Mouse (Mus musculus) spleen, adult 18-20 months (tissue): ENCODE measurements at regions not wholly inside any gene's neighbourhood (a gene's known extent, or its start where the extent isn't known, plus 50 kb on each side); places are given as distances from the start of the nearest gene placed in this dataset.
A peak's percentile ranks its signal among the peaks of the same experiment; 100 is the strongest.

Source experiments
- DNase-seq, 2 experiments: peaks; one replicate each; pipeline ENCODE4 v3.0.0; 2022; ENCODE audit warnings: mixed read lengths in 2 of 2

DNA sequence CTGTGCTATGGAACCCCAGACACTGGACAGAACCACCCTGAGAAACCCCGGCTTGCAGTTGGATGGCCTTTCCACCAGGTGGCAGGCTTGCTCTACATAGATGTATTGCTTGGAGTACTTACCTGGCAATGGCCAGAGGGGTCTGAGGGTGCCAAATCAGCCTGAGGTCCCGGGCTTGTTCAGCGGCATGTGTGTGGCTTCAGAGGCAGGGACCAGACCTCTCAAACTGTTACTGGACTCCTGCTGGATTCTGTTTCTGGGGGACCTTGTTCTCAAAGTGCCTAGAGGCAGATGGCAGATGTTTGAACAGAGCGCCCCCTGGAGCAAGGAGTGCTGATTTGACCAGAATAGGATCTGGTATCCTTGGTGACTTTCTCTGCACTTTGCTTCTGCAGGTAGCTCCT, 262.9 kb upstream of the Gm4791 start:
- peak; percentile 19 to 60 for DNase-seq

GRCm38 (mm10) chr9:46728465-46728864, 270.1 kb upstream of the Gm4791 start:
- DNase-seq = no peak

GRCm38 (mm10) chr9:46724231-46724630, 274.3 kb upstream of the Gm4791 start:
- no peak for DNase-seq

DNA sequence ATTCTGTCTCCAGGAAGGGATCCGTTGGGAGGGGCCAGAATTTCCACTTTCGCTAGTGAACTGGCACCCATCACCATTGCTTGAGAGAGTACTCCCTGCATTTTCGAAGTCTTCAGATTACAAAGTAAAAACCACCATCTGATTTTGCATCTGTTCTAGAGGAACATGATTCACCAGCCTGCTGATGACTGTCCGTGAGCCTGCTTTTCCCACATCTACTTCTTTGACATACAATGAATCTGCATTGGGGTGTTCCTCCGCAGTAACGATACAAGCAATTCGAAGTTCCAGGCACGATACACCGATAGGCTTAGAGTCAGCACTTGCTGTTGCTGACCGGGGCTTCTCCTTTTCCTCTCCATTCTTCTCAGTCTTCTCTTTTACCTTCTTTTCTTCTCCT, 285.1 kb upstream of the Gm4791 start:
- DNase-seq = no peak

DNA sequence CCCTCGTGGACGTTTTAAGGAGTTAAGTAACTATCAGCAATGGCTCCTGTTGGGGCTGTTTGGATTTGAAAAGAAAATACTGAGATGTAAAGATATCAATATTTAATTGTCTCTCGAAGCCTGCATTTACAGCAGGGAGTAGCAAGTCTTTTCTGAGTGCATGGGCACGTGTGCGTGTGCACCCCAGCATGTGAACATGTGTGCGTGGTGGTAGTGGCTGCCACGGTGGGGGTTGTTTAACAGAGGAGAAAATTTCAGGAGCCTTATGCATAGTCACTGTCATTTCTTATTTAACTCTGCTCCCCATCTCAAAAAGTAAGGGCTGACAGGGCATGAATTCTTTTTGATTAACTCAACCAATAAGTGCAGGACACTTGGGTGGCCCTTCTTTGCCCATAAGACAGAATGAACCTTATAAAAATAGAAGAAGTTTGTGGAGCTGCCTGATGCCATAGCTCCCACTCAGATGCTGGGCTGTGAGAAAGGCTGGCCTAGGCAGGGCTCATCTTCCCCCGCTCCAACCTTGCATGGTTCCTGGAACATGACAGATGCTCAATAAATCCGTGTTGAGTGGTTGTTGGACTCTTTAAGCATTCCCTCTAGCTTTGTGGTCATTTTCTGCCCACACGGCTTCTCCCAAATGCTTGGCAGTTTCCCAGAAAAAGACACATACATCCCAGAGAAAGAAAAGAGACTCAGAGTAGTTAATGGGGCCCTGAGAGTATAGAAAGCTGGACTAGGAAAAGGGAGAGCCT, 294.2 kb upstream of the Gm4791 start:
- no peak for DNase-seq

DNA sequence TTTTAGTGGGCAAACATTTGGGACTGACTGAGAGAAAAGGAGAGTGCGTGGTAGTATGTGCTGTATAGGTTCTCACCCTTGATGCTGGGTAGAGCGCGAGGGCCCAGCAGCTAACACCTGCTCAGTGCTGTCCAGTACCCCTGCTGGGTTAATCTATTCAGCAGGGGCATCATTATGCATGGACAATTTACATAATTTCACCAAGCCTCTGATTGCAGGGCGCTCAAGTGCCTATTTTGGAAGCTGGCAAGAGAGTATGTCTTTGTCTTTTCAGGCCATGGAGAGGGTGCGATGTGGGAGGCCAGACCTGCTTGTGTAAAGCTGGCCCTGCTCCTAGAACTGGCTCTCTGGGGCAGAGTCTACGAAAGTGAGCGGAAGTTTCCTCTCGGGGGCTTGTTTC, 294.9 kb upstream of the Gm4791 start:
- DNase-seq = no peak

GRCm38 (mm10) chr9:46702901-46703636, 295.5 kb upstream of the Gm4791 start:
- DNase-seq = no peak

DNA sequence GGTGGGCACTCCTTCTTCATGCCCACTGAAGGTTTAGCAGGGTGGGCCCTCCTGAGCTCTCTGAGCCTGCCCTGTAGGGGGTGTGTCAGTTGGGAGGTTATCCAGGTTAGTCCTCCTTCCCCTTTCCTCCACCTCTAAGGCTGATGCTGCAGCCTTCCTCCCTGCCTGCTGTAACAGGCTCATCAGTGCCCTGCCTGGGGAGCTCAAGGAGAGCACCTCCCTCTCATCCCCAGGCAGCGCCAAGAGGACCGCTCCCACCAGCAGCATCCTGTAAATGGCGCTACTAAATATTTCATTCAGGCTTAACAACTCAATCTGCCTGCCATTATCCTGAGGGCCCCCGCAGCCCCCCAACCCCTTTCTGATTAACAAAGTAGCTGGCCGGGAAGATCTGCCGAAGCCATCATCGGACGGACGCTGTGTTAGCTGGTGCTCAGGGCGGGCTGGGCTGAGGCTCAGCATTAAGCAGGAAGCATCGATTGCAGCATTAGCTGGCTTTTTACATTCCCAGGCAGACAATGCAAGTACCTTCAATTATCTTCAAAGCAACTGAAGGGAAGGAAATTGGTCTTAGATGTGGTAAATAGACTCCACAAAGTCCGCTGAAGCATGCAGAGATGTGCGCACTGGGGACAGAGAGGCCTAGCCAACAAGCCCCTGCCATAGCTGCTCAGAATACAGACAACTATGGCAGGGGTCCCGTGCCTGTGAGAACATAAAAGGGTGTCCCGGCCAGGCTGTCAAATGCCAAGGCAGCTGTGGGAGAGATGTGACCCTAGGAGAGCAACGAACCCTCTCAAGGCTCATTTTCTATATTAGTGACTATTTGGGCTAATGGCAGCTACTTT, 296.3 kb upstream of the Gm4791 start:
- DNase-seq = no peak

DNA sequence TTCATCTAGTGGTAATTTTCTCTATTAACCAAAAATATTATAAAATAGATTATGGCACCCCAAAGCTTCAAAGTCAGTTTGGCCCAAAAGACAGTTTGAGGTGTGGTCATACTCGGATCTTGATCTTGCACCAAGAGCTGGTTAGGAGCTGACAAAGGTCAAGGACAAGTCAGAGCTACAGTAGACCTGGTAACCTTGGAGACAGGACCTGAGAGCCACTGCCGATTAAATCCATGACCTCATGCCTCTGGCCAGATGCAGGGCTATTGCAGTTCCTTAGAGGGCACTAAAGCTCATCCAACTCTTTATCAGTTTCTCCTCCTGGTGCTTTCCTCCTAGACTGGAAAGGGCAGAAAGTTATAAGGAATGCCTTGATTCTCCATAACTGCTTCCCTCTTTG, 302.4 kb upstream of the Gm4791 start:
- no peak for DNase-seq

DNA sequence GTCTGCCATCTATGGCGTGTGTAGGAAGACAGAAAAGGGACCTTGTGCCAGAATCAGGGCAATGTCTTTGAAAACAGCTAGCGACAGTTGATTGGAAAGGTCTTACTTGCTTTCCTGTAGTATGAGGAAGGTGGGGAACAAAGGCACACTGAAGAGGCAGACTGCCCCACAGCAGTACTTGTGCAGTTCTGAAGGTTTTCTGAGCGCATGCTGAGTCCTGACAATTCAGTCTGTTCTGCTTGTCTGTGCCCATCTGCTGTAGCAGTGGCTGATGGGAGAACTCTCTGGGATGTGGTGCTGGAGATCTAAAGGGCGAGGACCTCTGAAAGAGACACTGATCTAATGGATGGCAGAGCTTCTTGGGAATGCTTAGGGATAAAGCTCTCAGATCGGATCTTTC, 309.2 kb upstream of the Gm4791 start:
- no peak for DNase-seq

DNA sequence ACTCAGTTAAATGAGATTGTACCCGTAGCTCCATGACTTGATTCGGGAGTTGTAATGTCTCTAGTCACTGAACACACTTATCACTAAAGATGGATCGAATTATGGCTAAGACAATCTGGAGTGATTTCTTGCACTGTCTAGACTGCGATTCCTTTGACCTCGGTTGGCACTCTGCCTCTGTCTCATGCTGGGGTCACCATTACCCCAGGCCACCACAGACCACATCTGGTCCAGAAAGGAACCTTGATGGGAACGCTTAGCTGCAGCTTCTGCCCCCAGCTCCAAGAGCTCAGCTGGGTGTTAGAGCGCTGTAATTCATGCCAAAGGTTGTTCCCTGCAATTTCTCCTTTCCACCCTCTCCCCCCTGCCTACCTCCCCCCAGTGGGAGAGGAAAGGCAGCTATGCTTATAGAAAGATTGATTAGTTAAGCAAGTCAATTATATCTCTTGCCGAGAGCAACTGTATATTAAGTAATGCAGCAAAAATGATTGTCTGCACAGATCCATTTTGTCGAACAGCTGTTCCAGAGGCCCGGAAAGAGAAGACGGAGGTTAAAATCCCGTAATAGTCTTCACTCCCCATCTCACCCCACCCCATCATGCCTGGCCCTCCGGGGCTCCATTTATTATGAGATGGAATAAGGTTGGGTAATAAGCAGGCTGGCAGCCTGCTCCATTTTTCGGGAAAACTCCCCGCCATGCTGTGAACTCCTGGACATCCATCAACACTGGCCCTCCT, 314.3 kb upstream of the Gm4791 start:
- no peak for DNase-seq

DNA sequence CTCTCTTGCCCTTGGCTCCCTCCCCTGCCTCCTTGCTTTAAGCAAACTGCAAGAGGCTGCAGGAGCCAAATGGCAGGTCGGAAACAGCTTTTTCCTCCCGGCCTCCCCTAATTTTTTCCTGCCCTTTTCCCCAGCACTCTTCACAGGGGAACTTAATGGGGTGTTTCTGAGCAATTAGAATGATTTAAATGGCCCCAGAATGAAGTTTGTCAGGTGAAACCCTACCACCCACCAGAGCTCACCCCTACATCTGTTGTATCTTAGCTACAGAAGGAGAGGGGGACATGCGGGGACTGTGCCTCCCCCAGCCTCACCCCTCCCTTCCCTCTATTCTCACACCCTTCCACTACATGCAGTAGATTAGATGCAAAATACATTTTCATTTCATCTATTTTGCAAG, 326.5 kb upstream of the Gm4791 start:
- DNase-seq = no peak

- DNase-seq = no peak
Observed at GRCm38 (mm10) chr9:46654422-46654821, 334.6 kb upstream of the 4931429L15Rik start.

DNA sequence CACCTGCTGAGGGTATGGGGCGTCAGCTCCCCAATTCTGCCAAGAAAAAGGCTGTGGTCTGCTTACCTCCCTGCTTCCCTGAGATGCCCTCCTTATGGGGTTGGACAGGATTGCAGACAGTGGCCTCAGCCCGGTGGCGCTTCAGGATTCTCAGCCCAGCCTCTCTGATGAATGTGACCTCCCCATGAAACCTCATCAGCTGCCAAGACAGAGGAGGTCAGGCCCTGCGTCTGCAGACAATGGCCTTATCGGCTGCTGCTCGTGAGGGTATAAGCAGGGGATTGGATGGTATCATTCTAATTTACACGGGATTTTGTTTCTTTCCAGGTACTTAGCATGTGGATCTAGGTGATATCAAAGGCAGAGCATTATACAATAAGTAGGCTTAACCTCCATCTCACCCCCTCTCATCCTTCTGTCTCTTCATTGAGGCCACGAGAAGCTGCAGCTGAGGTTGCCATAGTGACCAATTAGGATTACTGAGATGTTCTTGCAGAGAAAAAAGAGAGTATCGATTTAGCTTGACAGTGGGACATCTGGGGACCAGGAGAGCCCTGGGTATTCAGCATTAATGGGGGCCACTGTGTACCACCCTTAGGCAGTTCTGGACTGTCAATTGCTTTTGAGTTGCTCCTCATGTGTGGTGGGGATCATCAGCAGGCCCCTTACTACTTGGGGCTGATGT, 327.6 kb upstream of the 4931429L15Rik start:
- no peak for DNase-seq

- DNase-seq = no peak
Observed at GRCm38 (mm10) chr9:46645469-46645884, 325.7 kb upstream of the 4931429L15Rik start.

DNA sequence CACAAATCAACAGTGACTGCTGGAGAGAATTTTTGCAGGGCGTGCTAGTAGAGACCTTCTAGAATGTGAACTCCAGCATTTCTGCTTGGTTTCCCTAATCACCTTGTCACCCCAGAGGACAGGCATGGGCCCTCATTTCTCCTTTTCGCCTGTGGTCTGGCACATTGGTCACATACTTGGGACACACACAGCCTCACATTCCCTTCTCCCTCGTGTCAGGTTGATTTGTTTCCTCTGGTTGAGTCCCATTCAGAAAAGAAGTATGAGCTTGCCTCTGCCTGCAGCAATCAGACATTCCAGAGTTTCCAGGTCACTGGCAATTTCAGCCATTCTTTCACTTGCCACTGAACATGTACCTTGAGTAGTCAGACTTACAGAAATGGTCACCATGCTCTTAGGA, 323.8 kb upstream of the 4931429L15Rik start:
- DNase-seq = no peak

GRCm38 (mm10) chr9:46642696-46643095, 322.9 kb upstream of the 4931429L15Rik start:
- DNase-seq = no peak

GRCm38 (mm10) chr9:46636261-46637010, 316.6 kb upstream of the 4931429L15Rik start:
- no peak for DNase-seq

DNA sequence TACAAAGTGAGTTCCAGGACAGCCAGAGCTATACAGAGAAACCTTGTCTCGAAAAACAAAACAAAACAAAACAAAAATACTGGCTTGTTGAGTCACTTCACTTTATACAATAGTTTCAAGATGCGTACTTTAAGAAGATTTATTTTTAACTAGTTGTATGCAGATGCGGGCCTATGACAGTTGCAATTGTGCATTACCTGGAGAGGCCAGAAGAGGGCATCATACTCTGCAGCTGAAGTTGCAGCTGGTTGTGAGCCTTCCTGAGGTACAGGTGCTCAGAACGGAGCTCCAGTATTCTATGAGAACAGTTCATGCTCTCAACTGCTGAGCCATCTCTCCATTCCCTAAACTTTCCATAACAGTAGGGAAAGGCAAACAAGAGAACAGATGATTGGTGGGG, 314.2 kb upstream of the 4931429L15Rik start:
- no peak for DNase-seq

DNA sequence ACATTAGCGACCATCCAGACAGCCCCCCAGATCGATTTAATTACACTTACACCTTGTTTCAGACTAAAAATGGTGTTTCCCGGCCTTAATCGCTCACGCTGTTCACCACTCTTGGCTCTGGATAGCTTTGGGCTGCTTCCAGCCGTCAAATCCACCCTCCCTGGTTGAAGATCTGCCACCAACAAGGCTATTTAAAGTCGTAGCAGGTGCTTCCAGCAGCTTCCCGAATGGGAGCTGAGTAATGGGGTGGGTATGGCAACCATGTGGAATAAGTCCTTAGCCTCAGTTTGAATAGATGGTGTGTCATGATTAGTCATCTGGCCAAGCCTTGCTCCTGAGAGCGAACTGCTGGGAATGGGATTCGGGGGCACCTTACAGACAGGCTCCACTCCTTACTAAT, 312.8 kb upstream of the 4931429L15Rik start:
- no peak for DNase-seq

- no peak for DNase-seq
Observed at GRCm38 (mm10) chr9:46622255-46622654, 302.5 kb upstream of the 4931429L15Rik start.
